Mouse (Mus musculus) neural tube, embryonic 12.5 days (tissue): ENCODE results near the gene Bmp10. TPM values are rescaled to one million over a fixed set of nuclear protein-coding genes. Genes with fewer than 3 reads are reported as not detected.

ENCODE experiments used
- polyA plus RNA-seq: library from polyadenylated mRNA; unstranded; fragments of >200 nt; fragmentation: Nextera tagmentation; extraction: Ambion mirVana; gene quantifications from 2 replicates; pipeline ENCODE4 v1.2.1, GENCODE M21; 2016

Gene Bmp10
- polyA plus RNA-seq, 1 experiment from 2014 or later = not detected

Other genes with a start within 250 kb of the Bmp10 start
- 4.8 TPM in 2 replicates for gene Antxr1, start 93.2 kb upstream of the Bmp10 start, polyA plus RNA-seq
- gene Gkn1, start 78.1 kb upstream of the Bmp10 start, polyA plus RNA-seq = not detected in 2 replicates
- gene Gkn2, start 55.6 kb upstream of the Bmp10 start, polyA plus RNA-seq = not detected in 2 replicates
- gene Gkn3, start 40.1 kb upstream of the Bmp10 start, polyA plus RNA-seq = not detected in 2 replicates
- 2.8 and 3.8 TPM in 2 replicates for gene Arhgap25, start 104.3 kb downstream of the Bmp10 start, polyA plus RNA-seq
- gene Prokr1, start 161.7 kb downstream of the Bmp10 start, polyA plus RNA-seq = 3.1 and 4.1 TPM in 2 replicates
- 12.3 and 13.0 TPM in 2 replicates for gene Aplf, start 243.2 kb downstream of the Bmp10 start, polyA plus RNA-seq